Mouse (Mus musculus): Measurements from ENCODE around the gene Baiap2.

Baiap2 gene

DNA sequence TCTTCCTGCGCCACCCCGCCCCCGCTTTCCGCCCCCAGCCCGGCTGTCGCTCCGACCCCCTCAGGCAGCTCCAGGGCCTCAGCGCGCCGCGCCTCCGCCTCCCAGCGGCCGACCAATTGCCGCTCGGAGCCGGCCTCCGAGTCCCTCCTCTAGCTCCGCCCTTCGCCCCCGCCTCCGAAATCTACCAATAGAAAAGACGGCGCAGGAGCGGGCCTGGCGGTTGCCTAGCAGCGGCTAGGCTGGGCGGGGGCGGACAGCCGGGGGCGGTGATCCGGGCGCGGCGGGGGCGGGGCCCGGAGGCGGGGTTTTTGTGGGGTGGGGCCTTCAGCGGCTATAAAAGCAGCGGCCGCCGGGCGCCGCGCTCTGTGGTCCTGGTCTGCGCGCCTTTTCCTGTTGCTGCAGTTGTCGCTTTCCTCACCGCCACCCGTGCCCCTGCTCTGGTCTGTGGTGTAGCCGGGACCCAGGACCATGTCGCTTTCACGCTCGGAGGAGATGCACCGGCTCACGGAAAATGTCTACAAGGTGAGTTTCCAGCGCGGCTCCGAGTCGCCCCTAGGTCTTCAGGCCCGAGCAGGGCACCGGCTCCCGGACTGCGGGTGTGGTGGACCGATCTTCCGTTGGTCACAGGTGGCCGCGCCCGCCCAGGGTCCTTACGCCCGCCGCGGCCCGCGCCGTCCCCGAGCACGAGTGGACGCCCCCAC lies at the start of gene Baiap2:
Gene Baiap2 (plus strand): TSS at position 37 of the 701 bp plus-strand sequence.
- peak; percentile 99 for DNase-seq

DNA sequence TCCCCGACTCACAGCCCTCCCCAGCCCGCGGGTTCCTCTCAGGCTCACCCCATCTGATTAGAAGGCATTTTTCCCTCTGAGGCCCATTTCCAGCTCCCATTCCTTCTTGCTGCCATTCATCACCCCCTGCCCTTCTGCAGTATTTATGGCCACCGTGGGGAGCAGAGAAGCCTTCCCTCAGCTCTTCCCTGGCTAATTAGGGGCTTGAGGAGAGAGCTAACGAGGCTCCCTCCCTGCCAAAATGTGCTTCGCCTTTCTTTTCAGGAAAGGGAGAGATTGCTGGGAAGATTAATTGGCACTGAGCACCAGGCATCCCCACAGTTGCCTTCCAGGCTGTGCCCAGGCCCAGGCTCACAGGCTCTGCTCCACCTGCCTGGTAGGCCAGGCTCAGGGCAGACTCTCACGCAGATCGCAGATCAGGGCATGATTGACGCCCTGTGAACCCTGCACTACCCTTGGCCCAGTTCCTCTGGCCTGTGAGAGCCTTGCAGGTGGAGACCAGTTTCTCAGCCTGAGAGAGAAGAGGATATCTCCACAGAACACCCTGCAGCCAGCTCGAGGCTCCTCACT lies 48.8 kb upstream of the Baiap2 start:
- no peak for DNase-seq

DNA sequence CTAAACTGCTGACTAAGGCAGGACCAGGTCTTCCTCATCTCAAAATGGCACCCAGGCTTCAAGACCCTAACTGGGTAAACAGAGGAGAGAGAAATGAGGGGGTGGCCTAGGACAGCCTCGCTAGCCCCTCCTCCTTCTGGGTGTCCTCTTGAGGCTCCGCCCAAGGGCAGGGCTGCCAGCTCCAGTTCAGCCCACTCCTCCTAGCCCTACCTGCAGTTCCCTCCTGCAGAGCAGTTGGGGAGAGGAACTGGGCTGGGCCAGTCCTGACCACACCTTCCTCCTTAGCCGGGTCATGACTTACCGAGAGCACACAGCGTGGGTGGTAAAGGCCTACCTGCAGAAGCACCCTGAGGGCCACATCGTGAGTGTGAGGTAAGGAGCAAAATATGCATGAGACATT lies 47.9 kb upstream of the Baiap2 start:
- peak in 1 of 2 experiments; percentile 45 for DNase-seq

DNA sequence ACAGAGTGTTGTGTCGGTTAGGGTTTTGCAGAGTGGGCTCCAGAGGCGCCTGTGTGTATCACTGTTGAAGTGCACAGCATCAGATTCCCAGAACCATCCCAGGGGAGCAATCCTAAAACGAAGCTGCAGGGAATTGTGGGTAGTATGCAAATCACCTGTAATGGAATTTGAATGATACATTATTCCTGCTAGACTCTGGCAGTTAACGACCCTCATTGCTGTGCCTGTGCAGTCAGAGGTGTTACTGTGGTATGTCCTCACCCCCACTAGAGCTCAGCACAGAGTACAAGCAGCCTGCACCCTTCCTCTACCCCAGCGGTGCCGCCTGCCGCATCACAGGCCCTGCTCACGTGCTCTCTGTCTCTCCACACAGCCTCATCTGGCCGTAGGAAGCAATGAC lies 45.5 kb upstream of the Baiap2 start:
- DNase-seq: no peak

DNA sequence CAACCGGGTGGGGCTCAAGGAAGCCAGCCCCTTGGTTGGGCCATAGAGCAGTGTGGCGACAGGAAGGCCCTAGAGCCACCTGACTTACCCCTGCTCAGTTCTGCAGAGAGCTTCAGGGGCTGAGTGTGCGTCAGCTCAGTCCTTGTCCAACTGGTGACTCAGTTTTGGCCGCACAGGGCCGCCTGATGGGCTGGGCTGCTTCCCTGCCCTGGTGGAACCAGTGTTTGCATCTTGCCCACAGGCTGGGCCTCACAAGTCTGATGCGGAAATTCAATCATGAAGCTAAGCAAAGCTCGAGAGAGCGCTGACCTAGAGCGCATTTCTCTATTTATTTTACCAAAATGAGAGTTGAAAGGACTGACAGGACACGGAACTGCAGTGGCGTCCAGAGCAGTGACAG lies 43.6 kb upstream of the Baiap2 start:
- no peak for DNase-seq

DNA sequence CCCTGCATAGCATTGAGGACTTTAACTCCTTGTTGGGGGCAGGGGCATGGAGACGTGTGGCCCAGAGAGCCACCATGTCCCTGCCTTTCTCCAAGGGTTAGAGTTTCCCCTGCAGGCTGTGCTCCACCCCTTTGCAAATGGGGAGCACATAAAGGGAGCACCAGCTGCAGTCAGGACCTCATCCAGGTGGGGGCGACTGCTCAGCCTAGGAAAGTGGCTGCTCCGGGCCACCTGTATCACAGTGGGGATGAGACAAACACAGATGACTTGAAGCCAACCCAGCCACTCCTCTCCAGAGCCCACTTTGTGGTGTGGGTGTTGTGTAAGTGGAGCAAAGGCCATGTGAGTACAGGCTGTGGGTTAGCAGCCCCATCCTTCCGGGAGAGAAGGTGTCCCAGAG lies 41.4 kb upstream of the Baiap2 start:
- no peak for DNase-seq

DNA sequence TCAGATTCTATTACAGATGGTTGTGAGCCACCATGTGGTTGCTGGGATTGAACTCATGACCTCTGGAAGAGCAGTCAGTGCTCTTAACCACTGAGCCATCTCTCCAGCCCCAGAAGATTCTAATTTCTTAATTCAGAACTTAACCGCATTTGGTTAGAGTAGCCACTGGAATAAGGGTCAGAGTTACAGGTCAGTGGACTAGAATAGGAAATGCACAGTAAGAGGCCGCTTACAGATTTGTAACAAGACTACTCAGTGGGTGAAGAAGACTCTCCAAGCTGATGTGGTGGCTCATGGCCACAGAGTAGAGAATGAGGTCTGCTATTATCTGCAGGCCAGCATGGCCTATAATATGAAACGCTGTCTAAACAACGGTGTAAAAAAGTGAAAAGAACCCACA lies 39.7 kb upstream of the Baiap2 start:
- DNase-seq: no peak

DNA sequence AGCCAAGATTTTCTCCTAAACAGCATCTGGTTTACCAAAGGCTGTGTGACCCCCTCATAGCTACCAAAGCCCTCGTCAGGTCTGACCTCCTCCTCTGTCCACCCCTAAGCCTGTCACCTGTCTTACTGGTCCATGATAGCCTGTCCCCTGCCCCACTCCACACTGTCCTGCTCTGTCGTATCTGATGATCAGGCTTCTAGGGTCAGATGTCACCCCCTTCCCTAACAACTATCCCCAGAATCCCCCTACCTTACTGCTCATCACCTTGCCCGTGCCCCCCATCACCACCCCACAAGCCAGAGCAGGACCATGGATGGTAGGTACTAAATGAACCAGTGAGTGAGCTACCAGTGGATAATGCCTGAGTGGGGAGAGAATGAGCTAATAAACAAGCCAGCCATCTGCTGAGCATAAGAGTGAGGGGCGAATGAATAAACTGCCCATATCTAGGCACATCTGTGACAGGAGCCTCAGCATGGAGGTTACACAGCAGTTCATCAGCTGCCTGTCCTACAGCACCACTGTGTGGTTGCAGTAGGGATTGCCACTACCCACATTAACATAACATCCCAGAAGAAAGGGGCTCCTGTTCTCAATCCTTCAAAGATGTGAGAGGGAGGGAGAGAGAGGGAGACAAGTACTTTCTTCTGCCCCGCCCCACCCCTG lies 37.8 kb upstream of the Baiap2 start:
- DNase-seq: peak in 1 of 2 experiments; percentile 77

DNA sequence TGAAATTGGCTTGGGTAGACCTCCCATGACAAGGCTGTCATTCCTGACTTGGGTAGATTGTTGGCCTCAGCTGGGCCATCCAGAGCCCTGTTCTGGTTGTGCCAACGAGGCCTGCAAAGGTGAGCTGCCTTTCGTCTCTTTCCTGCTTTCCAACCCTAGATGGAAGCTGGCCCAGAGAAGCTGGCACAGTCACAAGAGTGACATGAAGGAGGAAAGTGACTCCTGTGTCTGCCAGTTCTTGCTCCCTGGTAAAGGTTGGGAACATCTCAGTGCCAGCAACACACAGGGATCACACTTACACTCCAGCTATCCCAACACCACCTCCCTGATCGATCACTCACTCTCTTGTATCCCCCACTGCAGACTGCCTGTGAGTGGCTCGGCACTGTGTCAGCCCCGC lies 36.8 kb upstream of the Baiap2 start:
- no peak for DNase-seq

DNA sequence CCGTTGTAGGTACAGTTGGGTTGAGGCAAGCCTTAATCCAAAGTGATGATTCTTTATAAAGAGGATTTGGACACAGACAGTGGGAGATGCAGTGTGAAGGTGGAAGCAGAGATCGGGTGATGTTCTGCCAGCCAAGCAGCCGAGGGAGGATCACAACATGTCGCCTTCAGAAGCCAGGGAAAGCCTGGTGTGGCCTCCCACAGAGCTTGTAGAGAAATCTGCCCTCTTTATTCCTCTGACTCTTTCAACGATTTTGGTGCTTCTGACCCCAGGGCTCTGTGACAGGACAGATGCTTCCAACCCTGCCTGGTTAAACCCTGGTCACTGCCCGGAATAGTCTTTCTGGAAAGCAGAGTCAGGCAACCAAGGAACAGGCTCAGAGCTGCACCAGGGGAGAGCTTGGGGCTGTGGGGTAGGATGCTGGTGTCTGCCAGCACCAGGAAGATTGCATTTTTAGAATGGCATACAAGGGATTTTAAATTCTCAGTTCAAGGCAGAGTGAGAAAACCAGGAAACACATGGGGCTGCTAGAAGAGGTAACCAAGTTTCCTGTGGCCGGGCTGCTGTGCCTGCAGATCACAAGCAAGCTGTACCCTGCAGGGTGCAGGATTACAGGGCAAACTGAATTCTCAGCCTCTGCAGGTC lies 35.4 kb upstream of the Baiap2 start:
- DNase-seq: no peak

DNA sequence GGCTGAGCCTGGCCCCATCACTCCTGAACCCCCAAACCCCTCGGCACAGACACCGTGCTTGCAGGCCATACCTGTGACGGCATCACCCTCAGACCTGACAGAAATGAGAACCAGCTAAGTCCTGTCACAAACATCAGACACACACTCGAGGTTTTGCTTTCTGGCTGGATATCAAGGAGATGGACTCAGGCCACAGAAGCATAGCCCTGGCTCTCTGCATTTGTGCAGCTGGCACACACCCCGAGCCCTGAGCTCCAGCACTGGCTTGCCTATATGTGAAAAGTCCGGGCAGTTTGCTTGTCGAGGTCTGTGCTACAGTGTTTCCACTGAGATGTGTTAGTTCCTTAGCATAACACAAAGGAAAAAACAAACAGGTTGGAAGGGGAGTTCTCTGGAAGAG lies 34.9 kb upstream of the Baiap2 start:
- no peak for DNase-seq

DNA sequence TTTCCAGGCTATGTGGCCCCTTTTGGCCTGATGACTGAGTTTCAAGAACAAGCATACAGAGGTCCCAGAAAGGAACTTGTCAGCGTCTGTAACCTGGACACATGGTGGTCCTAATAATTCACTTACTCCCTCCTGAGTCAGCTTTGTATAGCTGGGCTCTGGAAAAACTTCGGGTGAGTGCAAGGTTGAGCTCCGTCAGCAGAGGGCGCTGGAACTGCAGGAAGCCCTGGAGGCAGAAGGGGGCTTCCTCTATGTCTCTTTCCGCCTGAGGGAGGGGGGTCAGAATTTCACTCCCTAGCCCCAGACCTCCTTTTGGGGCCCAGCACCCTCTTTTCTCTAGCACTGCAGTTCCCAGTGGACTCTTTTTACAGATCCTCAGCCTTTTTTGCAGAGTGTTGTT lies 33.1 kb upstream of the Baiap2 start:
- DNase-seq: peak; percentile 70 to 83

DNA sequence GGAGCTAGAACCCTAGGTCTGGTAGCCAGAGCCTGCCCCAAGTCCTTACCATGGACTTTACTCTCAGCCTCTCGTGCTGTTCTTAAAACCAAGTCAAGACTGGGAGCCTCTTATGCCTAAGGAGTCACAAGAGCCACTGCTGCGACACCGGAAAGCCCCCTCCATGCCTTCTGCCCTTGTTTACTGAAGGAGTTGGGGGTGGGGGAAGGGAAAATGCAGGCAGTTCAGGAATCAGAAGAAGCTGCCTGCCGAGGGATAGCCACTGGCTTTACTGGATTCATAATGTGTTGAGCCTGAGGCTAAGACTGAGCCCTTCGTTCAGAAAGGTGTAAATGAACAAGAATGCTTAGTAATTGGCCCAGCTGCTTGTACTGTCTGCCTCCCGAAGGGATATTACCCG lies 29.7 kb upstream of the Baiap2 start:
- DNase-seq: peak in 1 of 2 experiments; percentile 42

DNA sequence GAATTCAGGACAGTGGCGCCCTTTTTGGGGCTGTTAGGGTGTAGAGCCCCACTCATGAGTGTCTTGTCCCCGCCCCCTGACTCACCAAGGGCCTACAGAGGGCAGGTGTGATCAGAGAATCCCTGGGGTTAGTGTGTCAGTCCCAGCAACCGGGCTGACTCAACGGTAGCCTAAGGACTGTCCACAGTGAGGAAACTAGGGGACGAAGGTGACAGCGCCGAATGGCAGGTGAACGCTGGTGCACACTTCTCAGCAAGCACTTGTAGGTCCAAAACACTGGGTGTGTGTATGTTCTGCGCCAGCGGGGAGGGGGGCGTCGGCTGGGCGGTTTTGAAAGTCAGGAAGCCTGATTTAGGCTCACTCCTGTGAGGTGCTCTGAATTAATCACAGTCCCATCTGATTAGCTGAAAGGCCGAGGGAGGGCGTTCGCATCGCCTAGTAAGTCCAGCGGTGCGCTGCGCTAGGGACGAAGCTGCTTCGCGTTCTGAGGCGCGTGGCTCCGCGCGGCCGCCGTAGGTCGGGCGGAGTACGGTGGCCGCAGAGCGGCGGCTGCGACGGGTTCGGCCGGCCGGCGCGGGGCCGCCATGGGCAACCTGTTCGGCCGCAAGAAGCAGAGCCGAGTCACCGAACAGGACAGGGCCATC lies 29.1 kb upstream of the Baiap2 start, which contains the start of gene Chmp6:
Gene Chmp6 (plus strand): TSS at position 151 of the 644 bp plus-strand sequence.
- peak; percentile 93 to 95 for DNase-seq

DNA sequence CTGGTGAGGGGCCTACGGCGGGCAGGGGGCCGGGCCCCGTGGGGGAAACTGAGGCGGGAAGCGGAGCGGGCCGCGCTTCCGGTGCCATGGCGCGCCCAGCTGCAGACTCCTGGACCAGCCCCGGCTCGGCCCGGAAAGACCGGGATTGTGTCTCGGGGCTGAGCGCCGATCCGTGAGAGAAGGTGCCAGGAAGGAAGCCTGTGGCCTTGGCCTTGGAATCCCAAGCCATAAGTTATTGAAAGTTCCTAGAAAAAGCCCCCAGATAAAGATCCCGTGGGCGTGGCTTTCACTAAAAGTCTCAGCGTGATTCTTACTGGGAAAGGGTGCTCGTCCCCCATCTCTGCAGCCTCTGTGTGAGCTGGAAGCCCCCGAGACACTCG lies 28.6 kb upstream of the Baiap2 start:
- no peak for DNase-seq

DNA sequence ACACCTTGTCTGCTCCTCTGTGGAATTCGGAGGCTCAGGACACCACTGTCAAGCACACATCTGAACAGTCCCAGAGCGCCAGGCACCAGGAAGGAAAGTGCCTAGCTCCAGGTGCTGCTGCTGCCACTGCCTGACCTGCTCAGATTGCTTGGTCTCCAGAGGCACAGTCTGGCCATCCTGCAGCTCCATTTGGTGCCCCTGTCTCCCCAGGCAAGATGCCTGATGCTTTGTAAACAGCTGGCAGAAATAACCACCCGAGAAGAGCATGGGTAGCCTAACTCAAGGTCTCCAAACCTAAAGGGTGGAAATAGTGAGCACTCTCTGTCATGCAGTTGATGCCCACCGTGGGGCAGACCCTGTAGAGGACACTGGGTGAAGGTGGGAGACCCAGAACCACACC lies 28.2 kb upstream of the Baiap2 start:
- DNase-seq: no peak

DNA sequence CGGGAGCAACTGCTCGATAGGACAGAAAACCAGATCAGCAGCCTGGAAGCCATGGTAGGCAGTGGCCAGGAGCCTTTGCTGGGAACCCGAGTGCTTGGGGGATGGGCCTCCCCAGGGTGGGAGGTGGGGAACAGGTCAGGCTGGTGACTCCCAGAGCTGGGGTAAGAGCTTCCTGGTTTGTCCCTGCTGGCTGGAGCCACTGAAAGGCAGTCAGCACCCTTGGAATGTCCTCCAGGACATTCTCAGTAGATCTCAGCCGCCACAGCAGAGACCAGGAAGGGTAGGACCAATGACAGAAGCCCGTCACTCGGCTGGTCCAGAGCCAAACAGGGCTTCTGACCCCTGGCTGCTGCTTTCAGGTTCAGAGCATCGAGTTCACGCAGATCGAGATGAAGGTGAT lies 26.9 kb upstream of the Baiap2 start:
- DNase-seq: peak in 1 of 2 experiments; percentile 60

DNA sequence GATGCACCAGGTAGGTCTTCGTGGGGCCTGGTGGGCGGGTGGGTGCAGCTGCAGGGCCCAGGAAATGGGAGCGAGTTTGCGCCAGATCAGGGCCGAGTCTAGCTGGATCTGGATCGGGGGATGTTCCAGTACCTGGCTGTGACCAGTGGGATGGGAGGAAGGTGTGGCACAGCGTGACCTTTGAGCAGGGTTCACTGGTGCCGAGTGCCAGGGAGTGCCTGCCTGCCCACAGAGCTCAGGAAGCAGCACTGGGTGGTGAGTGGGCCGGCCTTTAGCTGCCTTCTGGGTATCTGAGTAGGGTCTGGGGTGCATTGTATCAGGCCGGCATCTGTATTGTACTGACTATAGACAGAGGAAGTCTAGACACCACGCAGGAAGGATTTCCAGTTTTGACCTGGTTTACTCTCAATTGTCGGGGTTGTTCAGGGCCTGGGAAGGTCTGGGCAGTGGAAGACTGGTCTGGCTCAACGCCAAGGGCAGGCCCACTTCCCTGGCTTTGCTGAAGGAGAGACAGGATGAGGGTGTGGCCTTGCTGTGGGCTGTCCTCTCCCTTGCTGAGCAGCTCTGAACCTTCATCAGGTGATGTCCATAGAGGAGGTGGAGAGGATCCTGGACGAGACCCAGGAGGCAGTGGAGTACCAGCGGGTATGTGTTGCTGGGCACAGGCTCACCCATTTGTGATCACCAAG lies 26.3 kb upstream of the Baiap2 start:
- peak; percentile 84 to 93 for DNase-seq

DNA sequence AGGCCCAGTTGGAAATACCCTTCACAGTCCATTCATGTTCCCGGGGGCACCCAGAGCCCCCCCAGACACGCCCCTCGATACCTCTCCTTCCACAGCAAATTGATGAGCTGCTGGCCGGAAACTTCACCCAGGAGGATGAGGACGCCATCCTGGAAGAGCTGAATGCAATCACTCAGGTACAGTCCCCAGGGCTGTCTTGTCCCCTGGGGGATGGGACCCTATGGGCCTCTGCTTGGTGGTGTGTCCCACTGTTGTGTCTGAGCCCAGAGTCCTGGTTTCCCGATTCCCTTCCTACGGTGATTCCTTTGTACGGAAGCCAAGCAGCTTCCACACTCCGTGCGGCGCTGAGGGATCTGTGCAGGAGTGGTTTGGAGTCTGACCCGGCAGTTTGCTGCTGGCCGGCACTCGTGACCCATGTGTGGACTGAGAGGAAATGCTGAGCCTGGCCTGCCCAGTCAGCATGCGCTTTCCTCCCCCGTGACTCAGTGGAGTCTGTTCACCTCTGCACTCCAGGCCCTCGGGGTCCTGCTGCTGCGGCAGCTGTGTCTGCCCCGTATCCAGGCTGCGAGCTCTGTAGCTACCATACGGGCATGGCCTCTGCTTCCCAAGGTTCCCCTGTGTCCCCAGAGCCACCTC lies 25.6 kb upstream of the Baiap2 start:
- DNase-seq: no peak

DNA sequence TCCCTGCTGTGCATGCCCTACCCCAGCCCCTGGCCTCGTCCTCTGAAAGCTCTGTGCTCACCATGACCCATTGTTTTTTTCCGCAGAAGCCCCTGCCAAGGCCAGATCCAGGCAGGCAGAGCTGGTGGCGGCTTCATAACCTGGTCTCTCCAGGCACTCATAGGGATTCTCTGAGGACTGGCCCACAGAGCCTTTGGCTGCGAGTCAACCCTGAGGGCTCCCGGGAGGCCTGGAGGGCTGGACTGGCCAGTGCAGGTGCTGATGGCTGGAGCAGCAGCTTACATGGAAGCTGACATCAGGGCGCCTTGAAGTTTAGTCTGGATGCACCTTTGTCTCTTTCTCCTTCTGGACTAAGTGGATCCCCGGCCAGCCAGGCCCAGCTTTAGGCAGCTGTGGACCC lies 24.0 kb upstream of the Baiap2 start:
- DNase-seq: no peak

DNA sequence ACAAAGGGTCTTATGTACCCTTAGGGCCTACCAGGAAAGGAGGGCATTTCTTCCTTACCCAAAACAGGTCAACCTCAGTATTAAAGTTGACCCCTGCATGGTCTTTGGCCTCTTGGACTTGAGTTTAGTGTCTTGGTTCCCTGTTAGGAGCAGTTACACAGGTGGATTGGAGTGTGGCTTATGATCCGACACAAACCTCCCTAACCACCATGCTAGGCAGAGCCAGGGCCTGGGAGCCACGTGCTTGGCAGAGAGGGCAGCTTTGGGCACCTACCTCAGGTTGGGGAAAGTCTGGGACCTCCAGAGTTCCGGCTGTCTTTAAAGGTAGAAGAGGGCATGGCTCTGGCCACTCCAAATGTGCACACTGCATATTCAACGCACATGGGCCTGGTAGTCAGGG lies 23.1 kb upstream of the Baiap2 start:
- no peak for DNase-seq

DNA sequence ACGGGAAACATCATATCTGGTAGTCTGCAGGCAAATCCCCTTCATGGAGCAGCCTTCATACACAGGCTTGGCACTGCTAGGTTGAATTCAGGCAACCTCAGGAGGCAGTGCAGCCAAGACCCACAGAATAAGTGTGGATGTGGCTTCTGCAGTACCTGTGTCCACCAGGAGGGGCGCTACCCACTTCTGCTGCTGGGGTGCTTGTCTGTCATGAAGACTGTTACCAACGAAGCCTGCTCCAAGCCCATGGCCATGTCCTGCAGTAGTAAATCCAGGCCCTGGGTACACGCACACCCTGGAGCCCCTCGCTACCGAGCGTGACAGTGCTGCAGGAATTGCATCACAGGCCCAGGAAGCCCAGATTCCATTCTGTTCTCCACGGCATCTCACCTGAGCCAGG lies 22.7 kb upstream of the Baiap2 start:
- DNase-seq: peak; percentile 78 to 87
